Mouse (Mus musculus): ENCODE data around the gene Olfr523. TPM values are rescaled to one million over a fixed set of nuclear protein-coding genes. Genes with fewer than 3 reads are reported as not detected.

Olfr523 gene
- total and polyA plus RNA-seq, 2 experiments from 2014 or later = not detected

DNA sequence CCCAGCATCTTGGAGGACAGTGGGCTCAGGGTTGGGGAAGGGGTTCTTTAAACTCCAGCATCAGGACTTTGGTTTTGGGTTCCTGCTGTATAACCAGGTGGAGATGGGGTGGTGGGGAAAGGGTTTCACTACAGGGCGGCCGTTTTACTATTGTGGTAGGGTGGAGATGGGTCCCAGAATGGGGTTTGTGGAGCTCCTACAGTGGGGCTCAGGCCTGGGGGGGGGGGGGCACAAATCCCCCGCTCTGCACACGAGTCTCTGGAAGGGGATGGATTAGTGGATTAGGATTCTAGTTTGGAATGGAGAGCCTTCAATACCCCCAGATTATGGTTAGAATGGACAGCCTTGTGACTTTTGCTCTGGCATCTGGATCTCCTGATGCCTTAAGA, 19.2 kb upstream of the Olfr523 start:
- ATAC-seq (peak; percentile 42), DNase-seq (ENCODE audit: low spot score) (peak; percentile 4)
- Histone ChIP-seq H3K9me3 (ENCODE audit: low read length) (no peaks in the 10 kb centered on the region), H3K4me3 (ENCODE audit: low read length) (peak overlapping the region; percentile 43), H3K27me3 (ENCODE audit: insufficient read depth, low read length) (no peaks in the 10 kb centered on the region), H3K36me3 (ENCODE audit: insufficient read depth, low read length) (no peaks in the 10 kb centered on the region), H3K27ac (peak overlapping the region; percentile 79), H3K4me2 (ENCODE audit: low read depth, low read length) (peak overlapping the region; percentile 61), H3K4me1 (ENCODE audit: insufficient read depth, low read length) (peaks cover 9% of the 10 kb centered on the region), H3K9ac (replicated peaks; ENCODE audit: low read length) (peak overlapping the region; percentile 54)
- WGBS = 12% methylated on average over 4 of the region's 4 CpGs
- no peak for TF ChIP-seq CTCF (IDR thresholded peaks at IDR 0.05; ENCODE audit: low read depth)

DNA sequence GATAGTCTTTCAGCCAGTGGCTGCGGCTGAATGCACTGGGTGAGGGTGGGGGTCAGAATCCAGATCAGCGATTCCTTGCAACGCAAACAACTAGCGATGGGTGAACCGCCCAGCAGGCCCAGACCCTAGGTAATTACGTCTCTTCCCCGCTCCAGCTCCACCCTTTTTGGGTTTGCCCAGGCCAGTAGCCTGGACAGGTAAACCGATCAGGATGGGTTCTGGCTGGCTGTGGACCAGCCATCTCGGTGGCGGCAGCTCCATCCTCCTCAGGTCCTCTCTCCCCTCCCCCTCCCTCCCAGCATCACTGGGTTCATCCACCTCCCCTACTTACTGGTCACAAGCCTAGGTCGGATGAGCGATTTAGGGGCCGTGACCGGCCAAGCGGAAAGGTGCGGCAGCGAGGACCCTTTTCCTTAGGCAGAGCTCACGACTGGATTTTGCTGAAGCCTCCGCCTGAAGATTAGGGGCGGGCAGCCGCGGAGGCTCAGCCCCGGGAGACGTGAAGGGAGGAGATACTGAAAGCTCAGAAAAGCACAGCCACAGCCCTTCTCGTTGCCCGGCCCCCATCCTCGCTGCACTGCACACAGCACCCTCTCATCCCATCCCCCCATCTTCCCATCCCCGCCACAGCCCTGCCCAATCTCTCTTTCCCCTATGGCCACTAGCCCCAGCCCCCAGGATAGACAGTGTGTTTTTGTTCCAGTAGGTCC, 18.6 kb upstream of the Olfr523 start, which contains the start of gene Sprn:
TSS of gene Sprn (minus strand) at position 660 of the 710 bp plus-strand sequence.
- peak within 1 kb of the TSS; percentile 79 for H3K27ac ChIP-seq
- no peak for TF ChIP-seq CTCF (IDR thresholded peaks at IDR 0.05; ENCODE audit: low read depth)
- H3K27me3 ChIP-seq (ENCODE audit: insufficient read depth, low read length) = no peaks in the 10 kb centered on the region
- H3K9ac ChIP-seq (replicated peaks; ENCODE audit: low read length) = peak within 1 kb of the TSS; percentile 54
- DNase-seq (ENCODE audit: low spot score) (peak; percentile 74), ATAC-seq (peak; percentile 87)
- no peaks in the 10 kb centered on the region for H3K36me3 ChIP-seq (ENCODE audit: insufficient read depth, low read length)
- 1% methylated on average over 28 of the region's 28 CpGs for WGBS
- H3K4me1 ChIP-seq (ENCODE audit: insufficient read depth, low read length) = peaks cover 9% of the 10 kb centered on the region
- peak within 1 kb of the TSS; percentile 43 for H3K4me3 ChIP-seq (ENCODE audit: low read length)
- peak within 1 kb of the TSS; percentile 61 for H3K4me2 ChIP-seq (ENCODE audit: low read depth, low read length)
- no peaks in the 10 kb centered on the region for H3K9me3 ChIP-seq (ENCODE audit: low read length)

GRCm38 (mm10) chr7:140160363-140160762, 12.7 kb upstream of the Olfr523 start:
- no peak for TF ChIP-seq CTCF (IDR thresholded peaks at IDR 0.05; ENCODE audit: low read depth)
- Histone ChIP-seq H3K4me1 (ENCODE audit: insufficient read depth, low read length) (no peaks in the 10 kb centered on the region), H3K4me3 (ENCODE audit: low read length) (no peak overlapping the region), H3K36me3 (ENCODE audit: insufficient read depth, low read length) (no peaks in the 10 kb centered on the region), H3K4me2 (ENCODE audit: low read depth, low read length) (no peak overlapping the region), H3K27ac (no peak overlapping the region), H3K9me3 (ENCODE audit: low read length) (no peaks in the 10 kb centered on the region), H3K9ac (replicated peaks; ENCODE audit: low read length) (no peak overlapping the region), H3K27me3 (ENCODE audit: insufficient read depth, low read length) (no peaks in the 10 kb centered on the region)
- ATAC-seq = no peak
- 77% methylated on average over 3 of the region's 3 CpGs for WGBS
- DNase-seq (ENCODE audit: low spot score) = no peak

- 68% methylated on average over 7 of the region's 7 CpGs for WGBS
- Histone ChIP-seq H3K27me3 (ENCODE audit: insufficient read depth, low read length) (no peaks in the 10 kb centered on the region), H3K9me3 (ENCODE audit: low read length) (no peaks in the 10 kb centered on the region), H3K4me3 (ENCODE audit: low read length) (no peak within 1 kb of the TSS), H3K4me1 (ENCODE audit: insufficient read depth, low read length) (no peaks in the 10 kb centered on the region), H3K9ac (replicated peaks; ENCODE audit: low read length) (no peak within 1 kb of the TSS), H3K4me2 (ENCODE audit: low read depth, low read length) (no peak within 1 kb of the TSS), H3K36me3 (ENCODE audit: insufficient read depth, low read length) (no peaks in the 10 kb centered on the region), H3K27ac (no peak within 1 kb of the TSS)
- ATAC-seq = no peak
- DNase-seq (ENCODE audit: low spot score) = no peak
- no peak for TF ChIP-seq CTCF (IDR thresholded peaks at IDR 0.05; ENCODE audit: low read depth)
Observed at GRCm38 (mm10) chr7:140164664-140165063, 8.4 kb upstream of the Olfr523 start, which contains the start of gene Olfr522. Gene Olfr522 (minus strand): TSS chr7:140164764.

GRCm38 (mm10) chr7:140167950-140168349, 5.1 kb upstream of the Olfr523 start:
- no peak for TF ChIP-seq CTCF (IDR thresholded peaks at IDR 0.05; ENCODE audit: low read depth)
- H3K27me3 ChIP-seq (ENCODE audit: insufficient read depth, low read length) = no peaks in the 10 kb centered on the region
- no peak for DNase-seq (ENCODE audit: low spot score)
- H3K27ac ChIP-seq = no peak overlapping the region
- no peak for ATAC-seq
- H3K36me3 ChIP-seq (ENCODE audit: insufficient read depth, low read length) = no peaks in the 10 kb centered on the region
- H3K4me3 ChIP-seq (ENCODE audit: low read length) = no peak overlapping the region
- no peak overlapping the region for H3K9ac ChIP-seq (replicated peaks; ENCODE audit: low read length)
- WGBS = 65% methylated on average over 1 of the region's 1 CpGs
- H3K4me2 ChIP-seq (ENCODE audit: low read depth, low read length) = no peak overlapping the region
- H3K9me3 ChIP-seq (ENCODE audit: low read length) = no peaks in the 10 kb centered on the region
- H3K4me1 ChIP-seq (ENCODE audit: insufficient read depth, low read length) = no peaks in the 10 kb centered on the region

DNA sequence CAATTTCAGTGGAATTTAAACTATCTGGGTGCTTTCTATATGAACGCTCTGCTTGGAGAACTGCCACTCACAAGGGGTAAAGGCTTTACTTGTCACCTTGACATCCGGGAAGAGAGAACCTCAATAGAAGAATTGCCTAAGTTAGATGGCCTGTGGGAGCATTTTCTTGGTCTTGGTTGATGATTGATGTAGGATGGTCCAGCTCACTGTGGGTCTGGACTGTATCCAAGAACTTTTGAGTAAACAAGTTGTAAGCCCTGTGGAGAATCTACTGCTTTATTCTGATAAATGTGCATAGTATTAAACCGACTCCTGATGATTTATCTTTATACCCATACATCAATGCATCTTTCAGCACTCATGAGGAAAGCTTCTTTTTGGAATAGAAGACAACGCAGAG, 3.6 kb upstream of the Olfr523 start:
- Histone ChIP-seq H3K9me3 (ENCODE audit: low read length) (no peaks in the 10 kb centered on the region), H3K36me3 (ENCODE audit: insufficient read depth, low read length) (no peaks in the 10 kb centered on the region), H3K9ac (replicated peaks; ENCODE audit: low read length) (no peak overlapping the region), H3K4me3 (ENCODE audit: low read length) (no peak overlapping the region), H3K4me2 (ENCODE audit: low read depth, low read length) (no peak overlapping the region), H3K27ac (no peak overlapping the region), H3K27me3 (ENCODE audit: insufficient read depth, low read length) (no peaks in the 10 kb centered on the region), H3K4me1 (ENCODE audit: insufficient read depth, low read length) (no peaks in the 10 kb centered on the region)
- DNase-seq (ENCODE audit: low spot score) = no peak
- no peak for TF ChIP-seq CTCF (IDR thresholded peaks at IDR 0.05; ENCODE audit: low read depth)
- 81% methylated on average over 4 of the region's 4 CpGs for WGBS
- ATAC-seq = no peak

- no peak for DNase-seq (ENCODE audit: low spot score)
- Histone ChIP-seq H3K4me2 (ENCODE audit: low read depth, low read length) (no peak overlapping the region), H3K36me3 (ENCODE audit: insufficient read depth, low read length) (no peaks in the 10 kb centered on the region), H3K27ac (no peak overlapping the region), H3K27me3 (ENCODE audit: insufficient read depth, low read length) (no peaks in the 10 kb centered on the region), H3K9ac (replicated peaks; ENCODE audit: low read length) (no peak overlapping the region), H3K4me3 (ENCODE audit: low read length) (no peak overlapping the region), H3K4me1 (ENCODE audit: insufficient read depth, low read length) (no peaks in the 10 kb centered on the region), H3K9me3 (ENCODE audit: low read length) (no peaks in the 10 kb centered on the region)
- WGBS = 91% methylated on average over 3 of the region's 3 CpGs
- ATAC-seq = no peak
- TF ChIP-seq CTCF (IDR thresholded peaks at IDR 0.05; ENCODE audit: low read depth) = no peak
Observed at GRCm38 (mm10) chr7:140170863-140171262, 2.2 kb upstream of the Olfr523 start.
